Mouse (Mus musculus): ENCODE results near the gene Dnah17. TPM values are rescaled to one million over a fixed set of nuclear protein-coding genes. Genes with fewer than 3 reads are reported as not detected.

The Dnah17 gene
- 0.14 and 0.17 TPM in 2 replicates for polyA plus RNA-seq (2016; fragmentation: Nextera tagmentation; extraction: Ambion mirVana)

- Histone ChIP-seq H3K4me1 (peaks cover 20% of the 10 kb centered on the region), H3K9me3 (replicated peaks) (no peaks in the 10 kb centered on the region), H3K27me3 (ENCODE audit: low read depth, poor library complexity, severe bottlenecking) (no peaks in the 10 kb centered on the region), H3K27ac (replicated peaks) (no peak within 1 kb of the TSS), H3K36me3 (no peaks in the 10 kb centered on the region), H3K4me3 (no peak within 1 kb of the TSS)
- 85% methylated on average over 7 of the region's 7 CpGs for WGBS
- no peak for DNase-seq (ENCODE audit: low spot score)
Measured at GRCm38 (mm10) chr11:118130534-118130933, at the start of gene Dnah17. Gene Dnah17, minus strand, starts transcription at chr11:118130634.

- 89% methylated on average over 7 of the region's 7 CpGs for WGBS
- no peaks in the 10 kb centered on the region for H3K27me3 ChIP-seq (ENCODE audit: low read depth, poor library complexity, severe bottlenecking)
- H3K4me3 ChIP-seq = no peak overlapping the region
- peaks cover 67% of the 10 kb centered on the region for H3K36me3 ChIP-seq
- no peak for DNase-seq (ENCODE audit: low spot score)
- H3K4me1 ChIP-seq = no peaks in the 10 kb centered on the region
- no peak overlapping the region for H3K27ac ChIP-seq (replicated peaks)
- no peaks in the 10 kb centered on the region for H3K9me3 ChIP-seq (replicated peaks)
Measured at GRCm38 (mm10) chr11:118180199-118180598, 49.8 kb upstream of the Dnah17 start.

GRCm38 (mm10) chr11:118178236-118178635, 47.8 kb upstream of the Dnah17 start:
- H3K36me3 ChIP-seq = peaks cover 58% of the 10 kb centered on the region
- DNase-seq (ENCODE audit: low spot score) = no peak
- H3K4me3 ChIP-seq = no peak overlapping the region
- H3K4me1 ChIP-seq = no peaks in the 10 kb centered on the region
- H3K27me3 ChIP-seq (ENCODE audit: low read depth, poor library complexity, severe bottlenecking) = no peaks in the 10 kb centered on the region
- H3K9me3 ChIP-seq (replicated peaks) = no peaks in the 10 kb centered on the region
- WGBS = 88% methylated on average over 5 of the region's 5 CpGs
- no peak overlapping the region for H3K27ac ChIP-seq (replicated peaks)

- Histone ChIP-seq H3K27me3 (ENCODE audit: low read depth, poor library complexity, severe bottlenecking) (no peaks in the 10 kb centered on the region), H3K9me3 (replicated peaks) (no peaks in the 10 kb centered on the region), H3K4me3 (no peak overlapping the region), H3K27ac (replicated peaks) (no peak overlapping the region), H3K4me1 (no peaks in the 10 kb centered on the region), H3K36me3 (peaks cover 46% of the 10 kb centered on the region)
- no peak for DNase-seq (ENCODE audit: low spot score)
- 90% methylated on average over 7 of the region's 7 CpGs for WGBS
Measured at GRCm38 (mm10) chr11:118174752-118175151, 44.3 kb upstream of the Dnah17 start.

GRCm38 (mm10) chr11:118172768-118173167, 42.3 kb upstream of the Dnah17 start:
- WGBS = 78% methylated on average over 5 of the region's 5 CpGs
- Histone ChIP-seq H3K27me3 (ENCODE audit: low read depth, poor library complexity, severe bottlenecking) (no peaks in the 10 kb centered on the region), H3K4me3 (no peak overlapping the region), H3K36me3 (peaks cover 43% of the 10 kb centered on the region), H3K9me3 (replicated peaks) (no peaks in the 10 kb centered on the region), H3K4me1 (no peaks in the 10 kb centered on the region), H3K27ac (replicated peaks) (0 out of 2 replicates have a peak overlapping the region, but pooled peaks have one; percentile 52)
- no peak for DNase-seq (ENCODE audit: low spot score)

- H3K4me1 ChIP-seq = no peaks in the 10 kb centered on the region
- no peak for DNase-seq (ENCODE audit: low spot score)
- H3K9me3 ChIP-seq (replicated peaks) = no peaks in the 10 kb centered on the region
- no peak overlapping the region for H3K27ac ChIP-seq (replicated peaks)
- H3K36me3 ChIP-seq = peaks cover 47% of the 10 kb centered on the region
- WGBS = 92% methylated on average over 5 of the region's 5 CpGs
- H3K4me3 ChIP-seq = no peak overlapping the region
- H3K27me3 ChIP-seq (ENCODE audit: low read depth, poor library complexity, severe bottlenecking) = no peaks in the 10 kb centered on the region
Measured at GRCm38 (mm10) chr11:118170333-118170732, 39.9 kb upstream of the Dnah17 start.

- Histone ChIP-seq H3K4me1 (no peaks in the 10 kb centered on the region), H3K27ac (replicated peaks) (no peak overlapping the region), H3K9me3 (replicated peaks) (no peaks in the 10 kb centered on the region), H3K27me3 (ENCODE audit: low read depth, poor library complexity, severe bottlenecking) (no peaks in the 10 kb centered on the region), H3K36me3 (peaks cover 51% of the 10 kb centered on the region), H3K4me3 (no peak overlapping the region)
- WGBS = 71% methylated on average over 9 of the region's 9 CpGs
- DNase-seq (ENCODE audit: low spot score) = no peak
Measured at GRCm38 (mm10) chr11:118168714-118169113, 38.3 kb upstream of the Dnah17 start.

GRCm38 (mm10) chr11:118166626-118167025, 36.2 kb upstream of the Dnah17 start:
- Histone ChIP-seq H3K27me3 (ENCODE audit: low read depth, poor library complexity, severe bottlenecking) (no peaks in the 10 kb centered on the region), H3K4me3 (no peak overlapping the region), H3K9me3 (replicated peaks) (no peaks in the 10 kb centered on the region), H3K36me3 (peaks cover 56% of the 10 kb centered on the region), H3K4me1 (0 out of 2 replicates have a peak, but pooled peaks cover 5% of the 10 kb centered on the region), H3K27ac (replicated peaks) (no peak overlapping the region)
- no peak for DNase-seq (ENCODE audit: low spot score)
- 90% methylated on average over 5 of the region's 5 CpGs for WGBS

- Histone ChIP-seq H3K4me1 (0 out of 2 replicates have a peak, but pooled peaks cover 5% of the 10 kb centered on the region), H3K36me3 (peaks cover 52% of the 10 kb centered on the region), H3K27ac (replicated peaks) (peak overlapping the region; percentile 50), H3K27me3 (ENCODE audit: low read depth, poor library complexity, severe bottlenecking) (no peaks in the 10 kb centered on the region), H3K9me3 (replicated peaks) (no peaks in the 10 kb centered on the region), H3K4me3 (no peak overlapping the region)
- 32% methylated on average over 11 of the region's 11 CpGs for WGBS
- no peak for DNase-seq (ENCODE audit: low spot score)
Measured at GRCm38 (mm10) chr11:118165681-118166080, 35.2 kb upstream of the Dnah17 start.

GRCm38 (mm10) chr11:118164566-118164965, 34.1 kb upstream of the Dnah17 start:
- 0 out of 2 replicates have a peak, but pooled peaks cover 5% of the 10 kb centered on the region for H3K4me1 ChIP-seq
- H3K27me3 ChIP-seq (ENCODE audit: low read depth, poor library complexity, severe bottlenecking) = no peaks in the 10 kb centered on the region
- H3K9me3 ChIP-seq (replicated peaks) = no peaks in the 10 kb centered on the region
- no peak for DNase-seq (ENCODE audit: low spot score)
- H3K36me3 ChIP-seq = peaks cover 46% of the 10 kb centered on the region
- H3K27ac ChIP-seq (replicated peaks) = no peak overlapping the region
- 79% methylated on average over 8 of the region's 8 CpGs for WGBS
- no peak overlapping the region for H3K4me3 ChIP-seq

GRCm38 (mm10) chr11:118162245-118162644, 31.8 kb upstream of the Dnah17 start:
- 58% methylated on average over 10 of the region's 10 CpGs for WGBS
- Histone ChIP-seq H3K4me1 (0 out of 2 replicates have a peak, but pooled peaks cover 5% of the 10 kb centered on the region), H3K27me3 (ENCODE audit: low read depth, poor library complexity, severe bottlenecking) (no peaks in the 10 kb centered on the region), H3K36me3 (peaks cover 30% of the 10 kb centered on the region), H3K9me3 (replicated peaks) (no peaks in the 10 kb centered on the region), H3K27ac (replicated peaks) (0 out of 2 replicates have a peak overlapping the region, but pooled peaks have one; percentile 7), H3K4me3 (no peak overlapping the region)
- DNase-seq (ENCODE audit: low spot score) = no peak

- no peaks in the 10 kb centered on the region for H3K9me3 ChIP-seq (replicated peaks)
- no peak for DNase-seq (ENCODE audit: low spot score)
- H3K27me3 ChIP-seq (ENCODE audit: low read depth, poor library complexity, severe bottlenecking) = no peaks in the 10 kb centered on the region
- WGBS = 83% methylated on average over 6 of the region's 6 CpGs
- peak overlapping the region; percentile 18; the same call in 1 of the 2 replicates for H3K27ac ChIP-seq (replicated peaks)
- H3K4me3 ChIP-seq = no peak overlapping the region
- H3K36me3 ChIP-seq = peaks cover 23% of the 10 kb centered on the region
- H3K4me1 ChIP-seq = 0 out of 2 replicates have a peak, but pooled peaks cover 5% of the 10 kb centered on the region
Measured at GRCm38 (mm10) chr11:118161240-118161639, 30.8 kb upstream of the Dnah17 start.

GRCm38 (mm10) chr11:118160763-118161162, 30.3 kb upstream of the Dnah17 start:
- DNase-seq (ENCODE audit: low spot score) = no peak
- 87% methylated on average over 2 of the region's 2 CpGs for WGBS
- Histone ChIP-seq H3K36me3 (peaks cover 18% of the 10 kb centered on the region), H3K9me3 (replicated peaks) (no peaks in the 10 kb centered on the region), H3K4me1 (0 out of 2 replicates have a peak, but pooled peaks cover 5% of the 10 kb centered on the region), H3K27ac (replicated peaks) (peak overlapping the region; percentile 18; the same call in 1 of the 2 replicates), H3K27me3 (ENCODE audit: low read depth, poor library complexity, severe bottlenecking) (no peaks in the 10 kb centered on the region), H3K4me3 (no peak overlapping the region)

Data from midbrain, embryonic 10.5 days (tissue).